Mouse (Mus musculus) stomach, embryonic 15.5 days (tissue): Measurements from ENCODE around the gene Sesn1. TPM values are rescaled to one million over a fixed set of nuclear protein-coding genes. Genes with fewer than 3 reads are reported as not detected.

Source experiments
- ATAC-seq: fragments of 200-750 bp; cut with Nextera tagmentation; 2 replicates; pipeline ENCODE4 v1.8.0; 2017; ENCODE audit warnings: low read depth, moderate number of reproducible peaks, moderate TSS enrichment; ENCODE audit not compliant: insufficient read depth, low FRiP score
- H3K27ac ChIP-seq: fragments of 300-500 bp; sonication (generic); 2 replicates; pipeline ENCODE4 v1.5.1; 2015; ENCODE audit warnings: mild to moderate bottlenecking, inconsistent platforms
- H3K27me3 ChIP-seq: fragments of 300-500 bp; sonication (generic); replicated peaks from 2 replicates; pipeline ENCODE4 v1.6.1; 2015; ENCODE audit warnings: inconsistent platforms
- H3K36me3 ChIP-seq: fragments of 300-500 bp; sonication (generic); 2 replicates; pipeline ENCODE4 v1.6.1; 2015; ENCODE audit warnings: inconsistent platforms
- H3K4me1 ChIP-seq: fragments of 300-500 bp; sonication (generic); 2 replicates; pipeline ENCODE4 v1.6.1; 2015; ENCODE audit warnings: inconsistent platforms
- H3K4me2 ChIP-seq: fragments of 300-500 bp; sonication (generic); 2 replicates; pipeline ENCODE4 v1.6.1; 2015; ENCODE audit warnings: mild to moderate bottlenecking, inconsistent platforms
- H3K4me3 ChIP-seq: fragments of 300-500 bp; sonication (generic); replicated peaks from 2 replicates; pipeline ENCODE4 v1.5.1; 2015; ENCODE audit warnings: inconsistent platforms
- H3K9ac ChIP-seq: fragments of 300-500 bp; sonication (generic); 2 replicates; pipeline ENCODE4 v1.6.1; 2015; ENCODE audit warnings: inconsistent platforms
- H3K9me3 ChIP-seq: fragments of 300-500 bp; sonication (generic); 2 replicates; pipeline ENCODE4 v1.6.1; 2016; ENCODE audit warnings: inconsistent platforms
- WGBS: fragments of 180-500 bp; shearing (Covaris S2); methylation state at CpG from one replicate; pipeline ENCODE4 v1.1.7; 2015; 5-methylcytosine and 5-hydroxymethylcytosine counted together
- polyA plus RNA-seq: library from polyadenylated mRNA; unstranded; fragments of >200 nt; fragmentation: Nextera tagmentation; extraction: Ambion mirVana; gene quantifications from 2 replicates; pipeline ENCODE4 v1.2.1, GENCODE M21; 2015

Gene Sesn1
- polyA plus RNA-seq, 1 experiment from 2014 or later, result 33.3 TPM

GRCm38 (mm10) chr10:41879675-41880074, 69.9 kb downstream of the Sesn1 start:
- Histone ChIP-seq H3K27ac (no peak overlapping the region), H3K9ac (no peak overlapping the region), H3K4me2 (no peak overlapping the region), H3K4me3 (no peak overlapping the region), H3K9me3 (no peaks in the 10 kb centered on the region), H3K27me3 (no peaks in the 10 kb centered on the region), H3K36me3 (no peaks in the 10 kb centered on the region), H3K4me1 (no peaks in the 10 kb centered on the region; the same call in 1 of the 2 replicates)
- ATAC-seq, result no peak
- 75% methylated on average over 1 of the region's 1 CpGs for WGBS

DNA sequence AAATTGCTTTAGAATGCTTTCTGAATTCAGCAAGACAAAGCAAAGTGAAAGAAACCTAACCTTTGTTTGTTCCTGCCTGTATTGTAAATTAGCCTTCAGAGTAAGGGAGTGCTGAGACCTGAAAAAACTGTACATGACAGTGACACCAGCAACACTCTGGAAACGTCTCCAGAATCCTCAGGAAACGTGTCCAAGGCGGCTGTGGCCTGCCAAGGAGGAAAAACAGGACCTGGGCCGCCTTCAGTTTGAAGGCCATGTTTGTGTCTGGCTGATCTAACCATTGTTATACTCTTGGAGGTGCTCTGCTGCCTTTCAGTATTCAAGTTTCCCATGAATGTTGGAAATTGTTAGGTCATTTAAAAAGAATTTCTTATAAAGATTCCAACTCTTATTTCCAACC, 70.5 kb downstream of the Sesn1 start:
- Histone ChIP-seq H3K4me1 (no peaks in the 10 kb centered on the region; the same call in 1 of the 2 replicates), H3K27me3 (no peaks in the 10 kb centered on the region), H3K4me2 (no peak overlapping the region), H3K9ac (no peak overlapping the region), H3K4me3 (no peak overlapping the region), H3K9me3 (no peaks in the 10 kb centered on the region), H3K36me3 (no peaks in the 10 kb centered on the region), H3K27ac (peak overlapping the region; percentile 45; the same call in 1 of the 2 replicates)
- 35% methylated on average over 4 of the region's 4 CpGs for WGBS
- no peak for ATAC-seq

GRCm38 (mm10) chr10:41880777-41881176, 71.0 kb downstream of the Sesn1 start:
- no peaks in the 10 kb centered on the region for H3K9me3 ChIP-seq
- WGBS, result 33% methylated on average over 1 of the region's 1 CpGs
- no peaks in the 10 kb centered on the region; the same call in 1 of the 2 replicates for H3K4me1 ChIP-seq
- no peak overlapping the region for H3K27ac ChIP-seq
- no peak overlapping the region for H3K4me2 ChIP-seq
- no peak overlapping the region for H3K9ac ChIP-seq
- H3K36me3 ChIP-seq, result no peaks in the 10 kb centered on the region
- H3K27me3 ChIP-seq, result no peaks in the 10 kb centered on the region
- no peak for ATAC-seq
- H3K4me3 ChIP-seq, result no peak overlapping the region

GRCm38 (mm10) chr10:41881438-41881837, 71.7 kb downstream of the Sesn1 start:
- ATAC-seq, result no peak

GRCm38 (mm10) chr10:41883741-41884575, 74.2 kb downstream of the Sesn1 start:
- Histone ChIP-seq H3K4me1 (peaks cover 4% of the 10 kb centered on the region), H3K9ac (no peak overlapping the region), H3K27ac (no peak overlapping the region; the same call in 1 of the 2 replicates), H3K27me3 (no peaks in the 10 kb centered on the region), H3K4me3 (no peak overlapping the region), H3K4me2 (no peak overlapping the region), H3K36me3 (no peaks in the 10 kb centered on the region), H3K9me3 (no peaks in the 10 kb centered on the region)
- 54% methylated on average over 8 of the region's 8 CpGs for WGBS
- ATAC-seq, result no peak

More at GRCm38 (mm10) chr10:41881438-41881837, 71.7 kb downstream of the Sesn1 start:
- H3K36me3 ChIP-seq, result no peaks in the 10 kb centered on the region
- H3K9ac ChIP-seq, result no peak overlapping the region
- H3K4me1 ChIP-seq, result no peaks in the 10 kb centered on the region; the same call in 1 of the 2 replicates
- H3K9me3 ChIP-seq, result no peaks in the 10 kb centered on the region
- no peak overlapping the region for H3K4me2 ChIP-seq
- no peaks in the 10 kb centered on the region for H3K27me3 ChIP-seq
- no peak overlapping the region for H3K4me3 ChIP-seq
- peak overlapping the region; percentile 27 for H3K27ac ChIP-seq
- 43% methylated on average over 4 of the region's 4 CpGs for WGBS

- under 1% methylated on average over 65 of the region's 65 CpGs for WGBS
- peaks cover 7% of the 10 kb centered on the region for H3K4me1 ChIP-seq
- H3K4me2 ChIP-seq, result peak overlapping the region; percentile 90
- H3K4me3 ChIP-seq, result peak overlapping the region; percentile 64
- H3K9me3 ChIP-seq, result no peaks in the 10 kb centered on the region
- H3K9ac ChIP-seq, result peak overlapping the region; percentile 69
- no peaks in the 10 kb centered on the region for H3K27me3 ChIP-seq
- no peaks in the 10 kb centered on the region for H3K36me3 ChIP-seq
- ATAC-seq, result peak; percentile 96
- H3K27ac ChIP-seq, result peak overlapping the region; percentile 89
Observed at GRCm38 (mm10) chr10:41887080-41887821, 77.5 kb downstream of the Sesn1 start.

- Histone ChIP-seq H3K9ac (no peak overlapping the region), H3K4me3 (no peak overlapping the region; the same call in 1 of the 2 replicates), H3K27ac (no peak overlapping the region), H3K36me3 (no peaks in the 10 kb centered on the region), H3K9me3 (no peaks in the 10 kb centered on the region), H3K27me3 (no peaks in the 10 kb centered on the region), H3K4me2 (peak overlapping the region; percentile 90), H3K4me1 (peaks cover 7% of the 10 kb centered on the region)
- WGBS, result 43% methylated on average over 4 of the region's 4 CpGs
- no peak for ATAC-seq
Observed at GRCm38 (mm10) chr10:41888365-41888941, 78.7 kb downstream of the Sesn1 start.

DNA sequence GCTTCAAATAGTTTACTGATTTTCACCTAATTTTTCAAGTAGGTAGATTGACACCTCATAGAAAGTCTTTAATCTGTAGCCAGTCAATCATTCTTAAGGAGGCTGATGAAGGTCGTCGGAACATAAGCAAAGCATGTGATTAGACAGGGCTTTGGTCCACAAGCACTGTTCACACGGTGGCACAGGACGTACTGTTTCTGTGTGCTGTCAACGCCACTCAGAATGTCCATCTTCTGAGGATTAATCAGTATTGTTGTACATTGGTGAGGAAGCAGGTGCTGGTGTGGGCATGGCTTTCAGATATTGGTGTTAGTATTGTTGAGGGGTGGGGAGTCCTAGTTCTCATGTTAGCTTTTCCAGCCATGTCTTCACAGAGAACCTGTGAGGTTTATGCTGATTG, 79.8 kb downstream of the Sesn1 start:
- Histone ChIP-seq H3K4me2 (no peak overlapping the region), H3K4me1 (peaks cover 12% of the 10 kb centered on the region), H3K27me3 (no peaks in the 10 kb centered on the region), H3K36me3 (no peaks in the 10 kb centered on the region), H3K9ac (no peak overlapping the region), H3K27ac (no peak overlapping the region), H3K9me3 (no peaks in the 10 kb centered on the region), H3K4me3 (no peak overlapping the region)
- 59% methylated on average over 5 of the region's 5 CpGs for WGBS
- ATAC-seq, result no peak

DNA sequence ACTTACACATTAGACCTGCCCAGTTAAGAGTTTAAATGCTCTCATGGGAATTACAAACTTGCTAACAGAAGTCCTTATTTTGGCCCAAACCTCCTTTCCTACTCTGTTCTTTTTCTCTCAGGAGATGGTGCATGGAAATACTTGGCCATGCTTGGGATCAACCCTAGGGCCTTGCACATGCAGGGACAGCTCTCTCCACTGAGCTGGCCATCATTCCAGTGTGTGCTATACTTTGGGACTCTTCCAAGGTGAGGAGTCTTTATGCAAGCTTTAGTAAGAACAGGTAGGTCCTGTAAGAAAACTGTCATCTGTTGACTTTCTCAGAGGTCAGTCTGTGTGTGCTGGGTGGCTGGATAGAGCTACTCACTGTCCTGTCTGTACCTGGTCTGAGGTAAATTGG, 80.8 kb downstream of the Sesn1 start:
- H3K4me1 ChIP-seq, result peaks cover 13% of the 10 kb centered on the region
- no peak overlapping the region for H3K9ac ChIP-seq
- no peaks in the 10 kb centered on the region for H3K9me3 ChIP-seq
- no peak overlapping the region for H3K4me2 ChIP-seq
- no peak for ATAC-seq
- H3K36me3 ChIP-seq, result no peaks in the 10 kb centered on the region
- no peaks in the 10 kb centered on the region for H3K27me3 ChIP-seq
- H3K27ac ChIP-seq, result no peak overlapping the region
- H3K4me3 ChIP-seq, result no peak overlapping the region

GRCm38 (mm10) chr10:41891312-41891711, 81.6 kb downstream of the Sesn1 start:
- no peaks in the 10 kb centered on the region for H3K9me3 ChIP-seq
- no peak for ATAC-seq
- 81% methylated on average over 4 of the region's 4 CpGs for WGBS
- H3K9ac ChIP-seq, result no peak overlapping the region
- no peak overlapping the region for H3K27ac ChIP-seq
- no peaks in the 10 kb centered on the region for H3K36me3 ChIP-seq
- no peak overlapping the region for H3K4me2 ChIP-seq
- H3K4me3 ChIP-seq, result no peak overlapping the region
- peaks cover 13% of the 10 kb centered on the region for H3K4me1 ChIP-seq
- H3K27me3 ChIP-seq, result no peaks in the 10 kb centered on the region

- no peak overlapping the region for H3K4me2 ChIP-seq
- ATAC-seq, result no peak
- peak overlapping the region; percentile 50 for H3K27ac ChIP-seq
- 43% methylated on average over 4 of the region's 4 CpGs for WGBS
- peaks cover 6% of the 10 kb centered on the region for H3K36me3 ChIP-seq
- no peak overlapping the region for H3K4me3 ChIP-seq
- no peaks in the 10 kb centered on the region for H3K9me3 ChIP-seq
- no peak overlapping the region for H3K9ac ChIP-seq
- H3K4me1 ChIP-seq, result peaks cover 10% of the 10 kb centered on the region; the same call in 1 of the 2 replicates
- no peaks in the 10 kb centered on the region for H3K27me3 ChIP-seq
Observed at GRCm38 (mm10) chr10:41893433-41894411, 84.0 kb downstream of the Sesn1 start.
